Mouse (Mus musculus) thymus, adult 2 months (tissue): ENCODE results near the gene Cplx3. TPM values are rescaled to one million over a fixed set of nuclear protein-coding genes. Genes with fewer than 3 reads are reported as not detected.

Source experiments
- DNase-seq: peaks from one replicate; pipeline ENCODE4 v3.0.0; 2021
- H3K27ac ChIP-seq: fragments of 200-500 bp; 2 replicates; pipeline ENCODE4 v1.5.1; 2012; ENCODE audit warnings: low read length, control low read depth; ENCODE audit not compliant: control insufficient read depth, insufficient read depth
- H3K27me3 ChIP-seq: fragments of 200-500 bp; 2 replicates; pipeline ENCODE4 v1.6.1; 2012; ENCODE audit warnings: mild to moderate bottlenecking, low read length, moderate library complexity, mixed read lengths; ENCODE audit not compliant: control insufficient read depth, insufficient read depth
- H3K36me3 ChIP-seq: fragments of 200-500 bp; 2 replicates; pipeline ENCODE4 v1.6.1; 2012; ENCODE audit warnings: mild to moderate bottlenecking, low read length, moderate library complexity; ENCODE audit not compliant: control insufficient read depth, insufficient read depth
- H3K4me1 ChIP-seq: fragments of 200-500 bp; replicated peaks from 2 replicates; pipeline ENCODE4 v1.6.1; 2012; ENCODE audit warnings: low read length; ENCODE audit not compliant: control insufficient read depth, insufficient read depth
- H3K4me3 ChIP-seq: fragments of 200-500 bp; 2 replicates; pipeline ENCODE4 v1.5.1; 2012; ENCODE audit warnings: mild to moderate bottlenecking, low read length, control low read depth, moderate library complexity; ENCODE audit not compliant: control insufficient read depth, insufficient read depth
- CTCF ChIP-seq: fragments of 200-500 bp; IDR thresholded peaks from 2 replicates; pipeline ENCODE4 v1.5.1; 2012; ENCODE audit warnings: mild to moderate bottlenecking, control low read depth, low read length, moderate library complexity, borderline replicate concordance; ENCODE audit not compliant: control insufficient read depth, poor library complexity, insufficient read depth; ENCODE audit errors: extremely low read depth
- POLR2A ChIP-seq: fragments of 200-500 bp; IDR thresholded peaks from 2 replicates; pipeline ENCODE4 v1.6.1; 2012; ENCODE audit warnings: mild to moderate bottlenecking, low read length, control low read depth, moderate library complexity; ENCODE audit not compliant: control insufficient read depth, poor library complexity, insufficient read depth; ENCODE audit errors: extremely low read depth
- WGBS: fragments of 180-500 bp; shearing (Covaris S2); methylation state at CpG from one replicate; pipeline ENCODE4 v1.1.7; 2018; 5-methylcytosine and 5-hydroxymethylcytosine counted together
- polyA plus RNA-seq: library from polyadenylated mRNA; depleted of rRNA; stranded (reverse); fragments of >200 nt; gene quantifications from 2 replicates; pipeline ENCODE4 v1.2.3, GENCODE M21; 2012

The Cplx3 gene
- polyA plus RNA-seq, 1 experiment, result 0.34 TPM

- no peak overlapping the region for H3K27ac ChIP-seq
- peaks cover 12% of the 10 kb centered on the region for H3K4me1 ChIP-seq
- no peak for DNase-seq
- H3K36me3 ChIP-seq, result peaks cover 64% of the 10 kb centered on the region
- WGBS, result 94% methylated on average over 11 of the region's 11 CpGs
- TF ChIP-seq CTCF (no peak), POLR2A (no peak)
- no peaks in the 10 kb centered on the region for H3K27me3 ChIP-seq
- H3K4me3 ChIP-seq, result no peak overlapping the region
These were observed 21.8 kb upstream of the Cplx3 start for GRCm38 (mm10) chr9:57627892-57628291.

- no peak for TF ChIP-seq POLR2A
- no peak for TF ChIP-seq CTCF
- DNase-seq, result no peak
- no peak overlapping the region for H3K27ac ChIP-seq
- no peak overlapping the region for H3K4me3 ChIP-seq
- no peaks in the 10 kb centered on the region for H3K27me3 ChIP-seq
- WGBS, result 96% methylated on average over 17 of the region's 17 CpGs
- peaks cover 12% of the 10 kb centered on the region for H3K4me1 ChIP-seq
- H3K36me3 ChIP-seq, result peaks cover 64% of the 10 kb centered on the region
These were observed 21.1 kb upstream of the Cplx3 start for GRCm38 (mm10) chr9:57627191-57627590.

GRCm38 (mm10) chr9:57625674-57626500, 19.8 kb upstream of the Cplx3 start:
- DNase-seq, result no peak
- H3K27ac ChIP-seq, result no peak overlapping the region
- no peak for TF ChIP-seq CTCF
- no peak for TF ChIP-seq POLR2A
- no peaks in the 10 kb centered on the region for H3K27me3 ChIP-seq
- no peak overlapping the region for H3K4me3 ChIP-seq
- peaks cover 62% of the 10 kb centered on the region for H3K36me3 ChIP-seq
- WGBS, result 92% methylated on average over 15 of the region's 15 CpGs
- peaks cover 14% of the 10 kb centered on the region for H3K4me1 ChIP-seq

- TF ChIP-seq CTCF, result no peak
- TF ChIP-seq POLR2A, result no peak
- DNase-seq, result no peak
- H3K4me1 ChIP-seq, result peaks cover 16% of the 10 kb centered on the region
- peaks cover 46% of the 10 kb centered on the region for H3K36me3 ChIP-seq
- H3K27me3 ChIP-seq, result no peaks in the 10 kb centered on the region
- 93% methylated on average over 7 of the region's 7 CpGs for WGBS
- H3K27ac ChIP-seq, result no peak overlapping the region
- no peak overlapping the region for H3K4me3 ChIP-seq
These were observed 18.2 kb upstream of the Cplx3 start for GRCm38 (mm10) chr9:57624295-57624694.

- no peaks in the 10 kb centered on the region for H3K27me3 ChIP-seq
- WGBS, result 93% methylated on average over 5 of the region's 5 CpGs
- H3K36me3 ChIP-seq, result peaks cover 11% of the 10 kb centered on the region
- peaks cover 14% of the 10 kb centered on the region for H3K4me1 ChIP-seq
- H3K27ac ChIP-seq, result no peak within 1 kb of the TSS
- no peak within 1 kb of the TSS for H3K4me3 ChIP-seq
- TF ChIP-seq CTCF, result no peak
- TF ChIP-seq POLR2A, result no peak
- no peak for DNase-seq
These were observed 14.6 kb upstream of the Cplx3 start, which contains the start of gene Lman1l for GRCm38 (mm10) chr9:57620674-57621073. Lman1l (minus strand) TSS chr9:57620774.

GRCm38 (mm10) chr9:57618854-57619253, 12.8 kb upstream of the Cplx3 start:
- peaks cover 14% of the 10 kb centered on the region for H3K4me1 ChIP-seq
- H3K36me3 ChIP-seq, result no peaks in the 10 kb centered on the region
- no peak for TF ChIP-seq CTCF
- TF ChIP-seq POLR2A, result no peak
- WGBS, result 88% methylated on average over 8 of the region's 8 CpGs
- no peak overlapping the region for H3K4me3 ChIP-seq
- no peak for DNase-seq
- no peaks in the 10 kb centered on the region for H3K27me3 ChIP-seq
- H3K27ac ChIP-seq, result no peak overlapping the region

GRCm38 (mm10) chr9:57617556-57618169, 11.6 kb upstream of the Cplx3 start:
- H3K4me3 ChIP-seq, result no peak overlapping the region
- H3K4me1 ChIP-seq, result peaks cover 14% of the 10 kb centered on the region
- no peaks in the 10 kb centered on the region for H3K36me3 ChIP-seq
- no peaks in the 10 kb centered on the region for H3K27me3 ChIP-seq
- DNase-seq, result no peak
- no peak for TF ChIP-seq CTCF
- no peak for TF ChIP-seq POLR2A
- WGBS, result 43% methylated on average over 8 of the region's 8 CpGs
- H3K27ac ChIP-seq, result no peak overlapping the region
